Mouse (Mus musculus): ENCODE data around the gene Arl13b. TPM values are rescaled to one million over a fixed set of nuclear protein-coding genes. Genes with fewer than 3 reads are reported as not detected.

Gene Arl13b
- 10 to 100 TPM in 1 of 2 experiments, 1 to 10 TPM in 1; 10.0 to 11.9 TPM for total RNA-seq (2021)

- DNase-seq (ENCODE audit: low spot score in 2 of 2) = peak; percentile 90 to 91
- intact Hi-C loops (cut with DNase I) = no loop called here
Observed at GRCm38 (mm10) chr16:62846498-62847312, at the start of gene Arl13b. Gene Arl13b, minus strand, starts transcription at chr16:62847040.

GRCm38 (mm10) chr16:62895824-62896223 is 49.0 kb upstream of the Arl13b start:
- DNase-seq (ENCODE audit: low spot score in 2 of 2) = no peak
- intact Hi-C loops (cut with DNase I) = no loop called here

GRCm38 (mm10) chr16:62874065-62874464 is 27.2 kb upstream of the Arl13b start:
- DNase-seq (ENCODE audit: low spot score in 2 of 2) = no peak
- intact Hi-C loops (cut with DNase I) = no loop called here

- no peak for DNase-seq (ENCODE audit: low spot score in 2 of 2)
- intact Hi-C loops (cut with DNase I) = no loop called here
Observed at GRCm38 (mm10) chr16:62873180-62873579, 26.3 kb upstream of the Arl13b start.

GRCm38 (mm10) chr16:62872688-62873117 is 25.9 kb upstream of the Arl13b start:
- intact Hi-C loops (cut with DNase I) = no loop called here
- DNase-seq (ENCODE audit: low spot score in 2 of 2) = no peak

- DNase-seq (ENCODE audit: low spot score in 2 of 2) = no peak
- intact Hi-C loops (cut with DNase I) = no loop called here
Observed at GRCm38 (mm10) chr16:62861455-62861854, 14.6 kb upstream of the Arl13b start.

GRCm38 (mm10) chr16:62860140-62860539 is 13.3 kb upstream of the Arl13b start:
- intact Hi-C loops (cut with DNase I) = no loop called here
- DNase-seq (ENCODE audit: low spot score in 2 of 2) = no peak

GRCm38 (mm10) chr16:62858018-62858417 is 11.2 kb upstream of the Arl13b start:
- no peak for DNase-seq (ENCODE audit: low spot score in 2 of 2)
- intact Hi-C loops (cut with DNase I) = no loop called here

- intact Hi-C loops (cut with DNase I) = no loop called here
- DNase-seq (ENCODE audit: low spot score in 2 of 2) = no peak
Observed at GRCm38 (mm10) chr16:62857498-62857897, 10.7 kb upstream of the Arl13b start.

- no peak for DNase-seq (ENCODE audit: low spot score in 2 of 2)
- intact Hi-C loops (cut with DNase I) = no loop called here
Observed at GRCm38 (mm10) chr16:62856273-62856672, 9.4 kb upstream of the Arl13b start.

- no peak for DNase-seq (ENCODE audit: low spot score in 2 of 2)
- intact Hi-C loops (cut with DNase I) = no loop called here
Observed at GRCm38 (mm10) chr16:62855385-62855784, 8.5 kb upstream of the Arl13b start.

GRCm38 (mm10) chr16:62854191-62855068 is 7.6 kb upstream of the Arl13b start, which contains the start of gene Pros1:
Gene Pros1, plus strand, starts transcription at chr16:62854307.
- DNase-seq (ENCODE audit: low spot score in 2 of 2) = peak; percentile 23 to 54
- intact Hi-C loops (cut with DNase I) = no loop called here

- DNase-seq (ENCODE audit: low spot score in 2 of 2) = no peak
- intact Hi-C loops (cut with DNase I) = no loop called here
Observed at GRCm38 (mm10) chr16:62853611-62854126, 6.8 kb upstream of the Arl13b start.

GRCm38 (mm10) chr16:62852464-62853252 is 5.8 kb upstream of the Arl13b start:
- intact Hi-C loops (cut with DNase I) = no loop called here
- no peak for DNase-seq (ENCODE audit: low spot score in 2 of 2)

- intact Hi-C loops (cut with DNase I) = no loop called here
- DNase-seq (ENCODE audit: low spot score in 2 of 2) = no peak
Observed at GRCm38 (mm10) chr16:62845341-62845740, 1.5 kb downstream of the Arl13b start.

- intact Hi-C loops (cut with DNase I) = no loop called here
- no peak for DNase-seq (ENCODE audit: low spot score in 2 of 2)
Observed at GRCm38 (mm10) chr16:62834016-62834735, 12.7 kb downstream of the Arl13b start.

GRCm38 (mm10) chr16:62832481-62832880 is 14.4 kb downstream of the Arl13b start:
- no peak for DNase-seq (ENCODE audit: low spot score in 2 of 2)
- intact Hi-C loops (cut with DNase I) = no loop called here

- DNase-seq (ENCODE audit: low spot score in 2 of 2) = no peak
- intact Hi-C loops (cut with DNase I) = no loop called here
Observed at GRCm38 (mm10) chr16:62832027-62832426, 14.8 kb downstream of the Arl13b start.
